Mouse (Mus musculus) thymus, postnatal 36 days (tissue): ENCODE results near the gene Gm44511.
"Not testable (repeated sequence)": the region's sequence is repeated elsewhere in the genome, so short reads cannot be mapped to it uniquely, and the experiment has no call there.

Experiments used
- DNase-seq, 2 experiments: peaks; one replicate each; pipeline ENCODE4 v3.0.0; 2022; ENCODE audit warnings: mixed read lengths in 2 of 2

Gm44511 gene

GRCm38 (mm10) chr6:128839921-128840320, 13.8 kb upstream of the Gm44511 start:
- DNase-seq = peak in 1 of 2 experiments; percentile 37

- DNase-seq = peak; percentile 89 to 91
Observed at GRCm38 (mm10) chr6:128839266-128839771, 13.2 kb upstream of the Gm44511 start.

- DNase-seq = peak; percentile 85 to 87
Observed at GRCm38 (mm10) chr6:128838342-128839265, 12.5 kb upstream of the Gm44511 start.

- no peak for DNase-seq
Observed at GRCm38 (mm10) chr6:128837454-128838341, 11.6 kb upstream of the Gm44511 start.

- no peak for DNase-seq
Observed at GRCm38 (mm10) chr6:128836955-128837334, 10.8 kb upstream of the Gm44511 start.

GRCm38 (mm10) chr6:128836191-128836954, 10.3 kb upstream of the Gm44511 start:
- no peak for DNase-seq

- no peak for DNase-seq
Observed at GRCm38 (mm10) chr6:128835571-128835970, 9.5 kb upstream of the Gm44511 start.

- DNase-seq = peak in 1 of 2 experiments; percentile 37
Observed at GRCm38 (mm10) chr6:128833046-128833445, 6.9 kb upstream of the Gm44511 start.

GRCm38 (mm10) chr6:128829837-128830236, 3.7 kb upstream of the Gm44511 start:
- DNase-seq = no peak

- no peak for DNase-seq
Observed at GRCm38 (mm10) chr6:128826781-128827180, 666 bp upstream of the Gm44511 start.

- DNase-seq = no peak
Observed at GRCm38 (mm10) chr6:128818083-128818802, 7.9 kb downstream of the Gm44511 start.

- DNase-seq = peak; percentile 72 to 75
Observed at GRCm38 (mm10) chr6:128808532-128808931, 17.6 kb downstream of the Gm44511 start.

GRCm38 (mm10) chr6:128807021-128807420, 19.1 kb downstream of the Gm44511 start:
- DNase-seq = no peak

GRCm38 (mm10) chr6:128804823-128805640, 21.1 kb downstream of the Gm44511 start:
- DNase-seq = peak; percentile 58 to 67

- DNase-seq = peak; percentile 92
Observed at GRCm38 (mm10) chr6:128802999-128803857, 22.9 kb downstream of the Gm44511 start.

- no peak for DNase-seq
Observed at GRCm38 (mm10) chr6:128802557-128802956, 23.6 kb downstream of the Gm44511 start.

- DNase-seq = not testable (repeated sequence)
Observed at GRCm38 (mm10) chr6:128800696-128801095, 25.4 kb downstream of the Gm44511 start.

GRCm38 (mm10) chr6:128799896-128800270, 26.2 kb downstream of the Gm44511 start:
- DNase-seq = no peak

- DNase-seq = peak; percentile 76 to 80
Observed at GRCm38 (mm10) chr6:128799144-128799895, 26.8 kb downstream of the Gm44511 start.
